Comparison of ENCODE assay signal across 9 mouse cellular contexts in the genomic region with DNA sequence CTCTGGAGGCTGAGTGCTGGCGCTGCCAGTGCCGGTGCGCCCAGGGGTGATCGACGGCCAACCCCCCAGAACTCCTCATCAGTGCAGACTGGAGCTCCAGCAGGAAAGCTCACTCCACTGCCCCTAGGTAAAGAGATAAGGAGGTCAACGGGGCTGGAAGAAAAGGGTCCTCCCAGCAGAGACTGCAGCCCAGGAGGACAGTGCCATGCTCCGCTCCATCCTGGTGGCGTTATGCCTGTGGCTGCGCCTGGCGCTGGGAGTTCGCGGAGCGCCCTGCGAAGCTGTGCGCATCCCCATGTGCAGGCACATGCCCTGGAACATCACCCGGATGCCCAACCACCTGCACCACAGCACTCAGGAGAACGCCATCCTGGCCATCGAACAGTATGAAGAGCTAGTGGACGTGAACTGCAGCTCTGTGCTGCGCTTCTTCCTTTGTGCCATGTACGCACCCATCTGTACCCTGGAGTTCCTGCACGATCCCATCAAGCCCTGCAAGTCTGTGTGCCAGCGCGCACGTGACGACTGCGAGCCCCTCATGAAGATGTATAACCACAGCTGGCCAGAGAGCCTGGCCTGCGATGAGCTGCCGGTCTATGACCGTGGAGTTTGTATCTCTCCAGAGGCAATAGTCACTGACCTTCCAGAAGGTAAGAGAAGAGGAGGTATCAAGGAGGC. TPM values are rescaled to one million over a fixed set of nuclear protein-coding genes. Genes with fewer than 3 reads are reported as not detected.
DNase-seq lines count a peak whose midpoint lies in the region; ATAC-seq and TF ChIP-seq lines count a peak whose summit lies in the region.
"Had no signal": no experiment of that assay in that cellular context is flagged by ENCODE, and none has a peak within 500 bp of the region (broad histone marks: within the 10 kb centered on the region; RNA-seq: fewer than 3 reads in every experiment).

No protein-coding gene starts in this region.

- H3K79me2 ChIP-seq in myocyte (ENCODE audit: control insufficient read depth, insufficient read depth): no peaks in the 10 kb centered on the region

- DNase-seq in layer of hippocampus, postnatal 10 days (ENCODE audit: low spot score in 2 of 2): peak; percentile 40 to 53
- DNase-seq in layer of hippocampus, postnatal 14 days (ENCODE audit: low spot score in 2 of 2): no peak
- peak; percentile 62 for DNase-seq in brain, embryonic 14.5 days (ENCODE audit: low read depth)
- no peak for DNase-seq in urinary bladder, postnatal 14 days (ENCODE audit: low spot score)
- no peak for DNase-seq in ovary, postnatal 10 days (ENCODE audit: low spot score)

- H3K27ac ChIP-seq in embryonic facial prominence, embryonic 15.5 days (replicated peaks): no peak overlapping the region
- H3K27ac ChIP-seq in intestine, embryonic 16.5 days (ENCODE audit: low read length): no peak overlapping the region

- no peak for TF ChIP-seq CTCF in brain, embryonic 14.5 days (IDR thresholded peaks at IDR 0.05; ENCODE audit: borderline replicate concordance, extremely low read depth, insufficient read depth, insufficient read length)

- no peak overlapping the region for H3ac ChIP-seq in myocyte (ENCODE audit: control insufficient read depth, insufficient read length)

- ATAC-seq in embryonic facial prominence, embryonic 15.5 days (ENCODE audit: insufficient number of reproducible peaks, low FRiP score, low TSS enrichment, low read depth): no peak
- ATAC-seq in intestine, embryonic 16.5 days: peak; percentile 6; the same call in 1 of the 2 replicates

- WGBS in embryonic facial prominence, embryonic 15.5 days: 24% methylated on average over 30 of the region's 30 CpGs
- WGBS in intestine, embryonic 16.5 days: 22% methylated on average over 30 of the region's 30 CpGs

- H3K4me3 ChIP-seq in embryonic facial prominence, embryonic 15.5 days (replicated peaks): peak overlapping the region; percentile 48
- peak overlapping the region; percentile 54 for H3K4me3 ChIP-seq in intestine, embryonic 16.5 days (ENCODE audit: low read length)
- H3K4me3 ChIP-seq in myocyte: peak overlapping the region; percentile 12

- no peak for TF ChIP-seq POLR2A in brain, embryonic 14.5 days (IDR thresholded peaks at IDR 0.05; ENCODE audit: borderline replicate concordance, extremely low read depth, insufficient read depth, insufficient read length, poor library complexity, severe bottlenecking)
- TF ChIP-seq POLR2A in myocyte (IDR thresholded peaks at IDR 0.05; ENCODE audit: insufficient read length, low read depth): no peak

- H3K4me1 ChIP-seq in embryonic facial prominence, embryonic 15.5 days: peaks cover 12% of the 10 kb centered on the region
- 0 out of 2 replicates have a peak, but pooled peaks cover 4% of the 10 kb centered on the region for H3K4me1 ChIP-seq in intestine, embryonic 16.5 days (ENCODE audit: control insufficient read depth, insufficient read depth, low read length)

- H3K9me3 ChIP-seq in embryonic facial prominence, embryonic 15.5 days (replicated peaks): no peaks in the 10 kb centered on the region
- H3K9me3 ChIP-seq in intestine, embryonic 16.5 days (ENCODE audit: control insufficient read depth, low read length): no peaks in the 10 kb centered on the region

- H3K36me3 ChIP-seq in embryonic facial prominence, embryonic 15.5 days: no peaks in the 10 kb centered on the region
- H3K36me3 ChIP-seq in intestine, embryonic 16.5 days (ENCODE audit: control insufficient read depth, insufficient read depth, low read length): no peaks in the 10 kb centered on the region
- no peaks in the 10 kb centered on the region for H3K36me3 ChIP-seq in myocyte (ENCODE audit: control insufficient read depth, insufficient read depth)

- peaks cover 28% of the 10 kb centered on the region for H3K27me3 ChIP-seq in embryonic facial prominence, embryonic 15.5 days
- H3K27me3 ChIP-seq in intestine, embryonic 16.5 days (replicated peaks; ENCODE audit: control insufficient read depth, insufficient read depth, low read length): no peaks in the 10 kb centered on the region
- H3K27me3 ChIP-seq in myocyte (ENCODE audit: control insufficient read depth, insufficient read depth, insufficient read length): no peaks in the 10 kb centered on the region

- H3K4me2 ChIP-seq in embryonic facial prominence, embryonic 15.5 days (replicated peaks): peak overlapping the region; percentile 86
- H3K4me2 ChIP-seq in intestine, embryonic 16.5 days (ENCODE audit: low read depth, low read length): peak overlapping the region; percentile 95
- H3K4me2 ChIP-seq in myocyte (ENCODE audit: low read depth): peak overlapping the region; percentile 89

- H3K9ac ChIP-seq in embryonic facial prominence, embryonic 15.5 days: peak overlapping the region; percentile 21; the same call in 1 of the 2 replicates
- H3K9ac ChIP-seq in intestine, embryonic 16.5 days (ENCODE audit: low read depth, low read length): peak overlapping the region; percentile 57

TF ChIP-seq in myocyte, 11 proteins besides CTCF, POLR2A, EP300 and RAD21:
- no peak for TF ChIP-seq CEBPB (IDR thresholded peaks at IDR 0.05; ENCODE audit: insufficient read depth, poor library complexity, severe bottlenecking)
- no peak for TF ChIP-seq E2F4 (IDR thresholded peaks at IDR 0.05; ENCODE audit: insufficient read depth)
- no peak for TF ChIP-seq SRF (IDR thresholded peaks at IDR 0.05; ENCODE audit: control insufficient read depth, insufficient read length, low read depth)
- no peak for TF ChIP-seq REST (IDR thresholded peaks at IDR 0.05; ENCODE audit: insufficient read depth, insufficient read length)
- no peak for TF ChIP-seq USF1 (IDR thresholded peaks at IDR 0.05; ENCODE audit: low read depth)
- no peak for TF ChIP-seq MAX (IDR thresholded peaks at IDR 0.05; ENCODE audit: low read depth)
- TF ChIP-seq POLR2AphosphoS2 (IDR thresholded peaks at IDR 0.05; ENCODE audit: insufficient read length, low read depth): no peak
- TF ChIP-seq TCF3 (IDR thresholded peaks at IDR 0.05; ENCODE audit: insufficient read length, low read depth): no peak
- no peak for TF ChIP-seq MYOG (IDR thresholded peaks at IDR 0.05; ENCODE audit: control insufficient read depth in 1 of 3, insufficient read depth in 1 of 3, insufficient read length in 2 of 3, low read depth in 2 of 3)
- no peak for TF ChIP-seq MYOD1 (IDR thresholded peaks at IDR 0.05; ENCODE audit: control insufficient read depth in 1 of 3, insufficient read length in 2 of 3, low read depth in 2 of 3)
- TF ChIP-seq TCF12 (IDR thresholded peaks at IDR 0.05; ENCODE audit: insufficient read depth, poor library complexity, severe bottlenecking): no peak

RNA-seq across cellular contexts. Expression of gene Sfrp4, which starts 0.5 kb away (rescaled TPM):
- total RNA-seq in layer of hippocampus, postnatal 10 days (2021): 1 to 10 TPM; 2.2 to 2.4 TPM
- 1 to 10 TPM; 1.8 to 2.5 TPM for total RNA-seq in layer of hippocampus, postnatal 14 days (2021)
- polyA plus RNA-seq in brain, embryonic 14.5 days (2012; rRNA removed): 3.2 and 3.4 TPM in 2 replicates
- 26.1 and 33.7 TPM in 2 replicates for polyA plus RNA-seq in embryonic facial prominence, embryonic 15.5 days (2015; fragmentation: Nextera tagmentation; extraction: Ambion mirVana)
- 0.34 and 0.40 TPM in 2 replicates for polyA plus RNA-seq in intestine, embryonic 16.5 days (2015; fragmentation: Nextera tagmentation; extraction: Ambion mirVana)
- polyA plus RNA-seq in myocyte (2012; fragmentation: generic; extraction: Trizol): 1.1 TPM
- total RNA-seq: neutrophil, adult 5-6 weeks had no signal

RNA-seq across cellular contexts. Expression of gene Epdr1, which starts 3.6 kb away (rescaled TPM):
- 10 to 100 TPM; 36.3 to 42.2 TPM for total RNA-seq in layer of hippocampus, postnatal 10 days (2021)
- total RNA-seq in layer of hippocampus, postnatal 14 days (2021): 10 to 100 TPM; 55.7 to 59.2 TPM
- 15.5 and 19.3 TPM in 2 replicates for polyA plus RNA-seq in brain, embryonic 14.5 days (2012; rRNA removed)
- polyA plus RNA-seq in embryonic facial prominence, embryonic 15.5 days (2015; fragmentation: Nextera tagmentation; extraction: Ambion mirVana): 49.0 and 51.8 TPM in 2 replicates
- polyA plus RNA-seq in intestine, embryonic 16.5 days (2015; fragmentation: Nextera tagmentation; extraction: Ambion mirVana): 14.0 and 15.0 TPM in 2 replicates
- 26.8 TPM for polyA plus RNA-seq in myocyte (2012; fragmentation: generic; extraction: Trizol)
- total RNA-seq: neutrophil, adult 5-6 weeks had no signal

Comparison
In these comparisons a context has a peak if more than half of its experiments do, and no peak if none do; other contexts are left out.
1. DNase-seq: peak in layer of hippocampus, postnatal 10 days (2 of 2) and brain, embryonic 14.5 days (single experiment); none in layer of hippocampus, postnatal 14 days (0 of 2), urinary bladder, postnatal 14 days (single experiment) and ovary, postnatal 10 days (single experiment).
2. Peak in every context shown above with its lines, with median percentiles within 50 percentile points of each other: H3K4me2 ChIP-seq and H3K4me3 ChIP-seq.